Mouse (Mus musculus): ENCODE data around the gene Ccdc188. TPM values are rescaled to one million over a fixed set of nuclear protein-coding genes. Genes with fewer than 3 reads are reported as not detected.

Ccdc188 gene
- total RNA-seq (2021), result not detected
- long read RNA-seq, experiment 1, result 0 reads
- long read RNA-seq, experiment 2, result 0 reads

DNA sequence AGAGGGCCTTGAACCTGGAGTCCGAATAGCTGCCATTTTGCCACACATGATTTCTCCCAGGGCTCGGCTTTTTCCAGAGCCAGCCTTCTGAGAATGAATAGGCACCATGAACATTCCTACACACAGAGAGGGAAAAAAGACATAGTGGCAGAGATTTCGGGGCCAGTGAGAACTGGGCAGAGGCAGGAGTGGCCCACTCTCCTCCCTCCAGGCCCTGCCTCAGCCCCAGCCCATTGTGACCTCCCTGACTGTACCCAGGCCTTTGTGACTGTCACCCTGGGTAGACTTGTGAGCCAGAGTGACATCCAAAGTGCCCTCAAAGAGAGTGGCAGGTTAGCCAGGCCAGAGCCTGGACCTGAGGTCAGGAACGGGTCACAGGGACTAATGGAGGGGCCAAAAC, at the start of gene Ccdc188:
Ccdc188 (plus strand) TSS at position 301 of the 400 bp plus-strand sequence.
- Histone ChIP-seq H3K4me3 (no peak within 1 kb of the TSS), H3K27ac (no peak within 1 kb of the TSS)
- DNase-seq (ENCODE audit: low spot score in 2 of 2), result no peak
- no peak for TF ChIP-seq CTCF (conservative IDR thresholded peaks at IDR 0.05)

DNA sequence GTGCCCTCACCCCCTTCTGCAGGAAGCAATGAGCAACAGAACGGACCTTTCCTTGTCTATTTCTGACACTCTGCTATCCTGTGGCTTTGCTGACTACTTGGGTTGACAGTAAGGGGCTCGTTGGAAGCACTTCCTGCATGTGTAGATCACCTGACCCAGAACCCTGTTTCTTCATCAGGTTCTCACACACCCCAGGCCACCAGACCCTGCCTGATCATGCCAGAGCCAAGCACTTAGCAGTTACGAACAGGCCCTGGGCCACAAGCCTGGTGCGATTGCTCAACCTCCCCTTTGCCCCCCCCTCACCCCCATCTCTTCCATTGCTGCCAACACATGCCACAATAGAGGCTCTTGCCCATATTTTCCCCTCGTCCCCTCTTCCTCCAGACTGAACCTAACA, 48.5 kb upstream of the Ccdc188 start:
- DNase-seq (ENCODE audit: low spot score in 2 of 2), result no peak
- H3K27ac ChIP-seq, result no peak overlapping the region
- no peak for TF ChIP-seq CTCF (conservative IDR thresholded peaks at IDR 0.05)
- no peak overlapping the region for H3K4me3 ChIP-seq

DNA sequence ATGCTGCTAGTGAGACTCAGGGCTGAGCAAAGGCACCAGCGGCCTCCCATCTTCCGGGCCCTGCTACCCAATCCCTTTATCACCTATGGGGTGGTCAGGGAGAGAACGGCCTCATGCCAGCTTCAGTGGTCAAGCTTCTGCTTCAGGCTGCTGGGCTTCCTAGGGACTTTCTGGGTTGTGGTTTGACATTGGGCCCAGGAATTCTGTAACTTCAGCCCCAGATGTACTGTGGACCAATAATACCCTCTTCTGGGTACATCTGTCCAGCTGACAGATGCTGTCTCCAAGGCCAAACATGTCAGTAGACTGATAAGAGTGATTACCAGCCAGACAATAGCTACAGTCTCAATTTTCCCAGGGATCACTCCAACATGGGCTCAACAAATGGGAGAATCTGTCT, 47.9 kb upstream of the Ccdc188 start:
- no peak for TF ChIP-seq CTCF (conservative IDR thresholded peaks at IDR 0.05)

DNA sequence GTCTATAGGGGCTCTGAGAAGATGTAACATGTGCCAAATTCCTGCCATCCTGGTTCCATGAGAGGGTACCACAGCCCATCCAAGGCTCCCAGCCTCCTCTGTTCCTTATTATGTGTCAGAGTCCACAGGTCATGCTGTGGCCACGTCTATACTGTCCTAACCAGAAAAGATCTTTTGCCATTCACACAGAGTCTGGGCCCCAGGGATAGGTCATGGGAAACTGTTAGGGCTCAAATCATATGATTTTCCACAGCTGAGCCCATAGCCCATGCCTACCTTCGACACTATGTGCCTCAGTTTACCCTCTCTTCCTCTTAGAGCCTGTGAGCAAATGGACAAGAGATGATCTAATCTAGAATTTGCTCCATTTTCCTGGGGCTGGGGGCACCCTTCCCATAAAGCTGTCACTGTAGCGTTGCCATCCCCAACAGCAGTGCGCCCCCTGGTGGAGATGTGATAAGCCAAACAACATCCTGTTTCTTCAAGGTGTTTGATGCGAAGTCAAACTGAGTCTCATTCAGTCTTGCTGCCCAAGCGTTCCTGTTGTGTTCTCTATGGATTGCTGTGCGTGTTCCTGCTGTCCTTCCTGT, 45.3 kb upstream of the Ccdc188 start:
- TF ChIP-seq CTCF (conservative IDR thresholded peaks at IDR 0.05), result peak; percentile 97
- Histone ChIP-seq H3K4me3 (no peak overlapping the region), H3K27ac (peak overlapping the region; percentile 91)
- peak; percentile 81 to 95 for DNase-seq (ENCODE audit: low spot score in 2 of 2)

More for the DNA sequence above, 47.9 kb upstream of the Ccdc188 start:
- Histone ChIP-seq H3K4me3 (no peak overlapping the region), H3K27ac (no peak overlapping the region)
- no peak for DNase-seq (ENCODE audit: low spot score in 2 of 2)

DNA sequence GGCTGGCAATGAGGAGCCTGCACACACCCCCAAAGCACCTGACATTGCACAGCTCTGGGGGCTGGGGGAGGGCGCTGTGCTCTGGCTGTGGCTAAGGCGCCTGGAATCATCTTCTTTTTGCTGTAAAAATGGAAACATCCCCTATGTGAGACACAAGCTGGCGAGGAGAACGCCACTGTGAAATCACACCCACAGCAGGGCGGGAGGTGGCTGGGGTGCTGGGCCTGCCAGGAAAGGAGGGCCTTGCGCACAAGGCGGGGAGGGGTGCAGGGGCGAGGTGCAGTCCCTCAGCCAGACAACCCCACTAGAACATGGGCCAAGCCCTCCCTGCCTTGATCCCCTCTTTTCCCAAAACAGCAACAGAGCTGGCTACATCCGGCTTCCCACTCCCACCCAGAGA, 44.4 kb upstream of the Ccdc188 start:
- Histone ChIP-seq H3K4me3 (no peak overlapping the region), H3K27ac (peak overlapping the region; percentile 91)
- peak; percentile 53 to 75 for DNase-seq (ENCODE audit: low spot score in 2 of 2)
- no peak for TF ChIP-seq CTCF (conservative IDR thresholded peaks at IDR 0.05)

DNA sequence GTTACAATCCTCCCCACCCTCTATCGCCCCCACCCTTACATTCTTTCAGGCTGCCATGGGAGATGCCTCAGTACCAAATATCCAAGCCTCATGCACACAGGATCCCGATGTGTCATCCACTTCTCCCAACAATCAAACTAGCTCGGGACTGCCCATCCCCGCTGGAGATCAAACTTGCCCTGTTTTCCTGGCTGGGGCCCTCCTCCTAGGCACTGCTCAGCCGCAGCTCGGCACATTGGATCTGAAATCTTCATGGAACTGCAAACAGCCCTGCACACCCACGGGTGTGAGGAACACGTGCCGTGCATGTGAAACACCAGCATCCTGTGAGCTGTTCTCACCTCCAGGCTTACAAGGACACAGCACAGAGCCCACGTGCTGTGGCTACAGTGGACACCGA, 43.9 kb upstream of the Ccdc188 start:
- Histone ChIP-seq H3K4me3 (no peak overlapping the region), H3K27ac (peak overlapping the region; percentile 91)
- DNase-seq (ENCODE audit: low spot score in 2 of 2), result no peak
- TF ChIP-seq CTCF (conservative IDR thresholded peaks at IDR 0.05), result no peak

DNA sequence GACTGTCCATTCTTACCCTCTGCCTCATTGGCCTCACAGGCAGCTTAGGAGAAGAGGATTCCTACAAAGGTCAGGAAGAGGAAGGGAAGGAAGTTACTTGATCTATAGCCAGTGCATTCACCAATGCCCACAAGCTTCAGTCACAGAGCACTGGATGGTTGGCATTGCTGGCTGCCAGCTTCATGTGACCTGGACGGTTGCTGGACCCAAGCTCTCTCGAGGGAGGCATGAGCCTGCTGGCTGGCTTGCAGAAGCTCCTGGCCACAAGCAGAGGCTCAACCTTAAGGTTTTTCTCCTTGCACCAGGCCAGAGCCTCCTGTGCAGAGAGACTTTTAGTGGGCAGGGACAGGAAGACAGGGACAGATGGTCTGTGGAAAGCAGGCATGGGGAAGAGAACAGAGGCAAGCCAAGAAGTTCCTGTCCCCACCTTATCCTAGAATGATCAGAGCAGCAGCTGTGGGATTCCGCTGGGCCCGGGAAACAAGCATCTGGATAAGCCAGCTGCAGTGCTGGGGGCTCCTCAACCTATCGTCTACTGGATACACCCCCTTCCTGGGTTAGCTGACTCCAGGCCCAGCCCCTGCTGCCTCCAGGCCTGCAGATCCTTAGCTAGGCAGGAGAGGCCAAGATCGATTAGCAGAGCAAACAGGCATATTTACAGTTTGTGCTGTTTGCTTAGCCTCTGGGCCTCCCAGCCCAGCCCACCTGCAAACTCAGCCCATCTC, 41.7 kb upstream of the Ccdc188 start:
- no peak for TF ChIP-seq CTCF (conservative IDR thresholded peaks at IDR 0.05)
- DNase-seq (ENCODE audit: low spot score in 2 of 2), result no peak
- peak overlapping the region; percentile 91 for H3K27ac ChIP-seq
- no peak overlapping the region for H3K4me3 ChIP-seq

DNA sequence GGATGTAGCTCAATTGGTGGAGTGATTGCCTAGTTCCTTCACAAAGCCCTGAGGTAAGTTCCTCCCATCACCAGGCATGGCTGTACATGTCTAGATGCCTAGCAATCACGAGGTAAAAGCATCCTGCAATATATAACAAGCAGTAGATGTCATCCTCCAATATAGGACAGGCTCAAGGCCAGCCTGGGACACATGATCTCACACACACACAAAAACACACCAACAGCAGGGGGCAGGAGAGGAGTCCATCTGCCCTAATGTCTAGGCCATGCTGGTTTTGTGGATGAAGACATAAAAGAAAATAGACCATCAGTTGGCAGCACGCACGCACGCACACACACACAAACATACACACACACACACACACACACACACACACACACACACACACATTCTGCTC, 40.9 kb upstream of the Ccdc188 start:
- H3K27ac ChIP-seq, result peak overlapping the region; percentile 91; the same call in 1 of the 2 replicates
- DNase-seq (ENCODE audit: low spot score in 2 of 2), result no peak
- TF ChIP-seq CTCF (conservative IDR thresholded peaks at IDR 0.05), result peak; percentile 45
- no peak overlapping the region for H3K4me3 ChIP-seq

DNA sequence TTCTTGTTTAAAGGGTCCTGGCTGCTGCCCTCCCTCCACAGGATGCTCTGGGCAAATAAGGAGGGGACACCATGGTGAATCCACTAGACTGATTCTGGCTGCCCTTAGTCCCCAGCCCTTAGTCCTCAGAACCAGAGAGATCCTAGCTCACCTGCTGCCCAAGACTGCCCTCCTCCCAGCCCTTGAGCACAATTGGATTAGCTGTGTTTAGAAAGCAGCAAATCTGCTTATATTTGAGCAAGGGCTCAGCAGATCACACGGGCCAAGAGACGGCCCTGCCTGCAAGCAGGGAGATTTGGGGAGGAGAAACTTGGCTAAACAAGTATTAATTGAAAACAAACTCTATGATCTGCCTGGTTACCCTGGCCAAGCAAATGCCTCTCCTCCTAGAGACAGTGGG, 38.1 kb upstream of the Ccdc188 start:
- no peak for DNase-seq (ENCODE audit: low spot score in 2 of 2)
- Histone ChIP-seq H3K27ac (no peak overlapping the region), H3K4me3 (no peak overlapping the region)
- TF ChIP-seq CTCF (conservative IDR thresholded peaks at IDR 0.05), result no peak

DNA sequence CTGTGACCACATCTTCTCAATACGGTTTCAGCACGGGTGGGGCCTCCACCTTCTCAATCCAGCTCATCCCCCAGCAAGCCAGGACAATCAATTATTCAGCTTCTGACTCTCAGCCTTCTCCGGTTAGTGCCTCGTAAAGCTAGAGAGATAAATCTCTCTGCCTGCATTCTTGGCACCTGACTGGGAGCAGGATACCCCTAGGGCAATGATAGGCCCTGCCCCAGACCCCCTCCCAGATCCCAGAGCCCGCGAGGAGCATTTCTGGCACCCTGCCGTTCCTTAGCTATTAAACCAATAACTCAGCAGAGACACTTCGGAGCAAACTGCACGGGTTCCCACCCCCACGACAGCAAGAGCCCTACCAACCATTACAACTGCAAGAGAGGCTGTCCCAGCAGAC, 36.3 kb upstream of the Ccdc188 start:
- TF ChIP-seq CTCF (conservative IDR thresholded peaks at IDR 0.05), result no peak
- no peak for DNase-seq (ENCODE audit: low spot score in 2 of 2)
- Histone ChIP-seq H3K27ac (no peak overlapping the region), H3K4me3 (no peak overlapping the region)

DNA sequence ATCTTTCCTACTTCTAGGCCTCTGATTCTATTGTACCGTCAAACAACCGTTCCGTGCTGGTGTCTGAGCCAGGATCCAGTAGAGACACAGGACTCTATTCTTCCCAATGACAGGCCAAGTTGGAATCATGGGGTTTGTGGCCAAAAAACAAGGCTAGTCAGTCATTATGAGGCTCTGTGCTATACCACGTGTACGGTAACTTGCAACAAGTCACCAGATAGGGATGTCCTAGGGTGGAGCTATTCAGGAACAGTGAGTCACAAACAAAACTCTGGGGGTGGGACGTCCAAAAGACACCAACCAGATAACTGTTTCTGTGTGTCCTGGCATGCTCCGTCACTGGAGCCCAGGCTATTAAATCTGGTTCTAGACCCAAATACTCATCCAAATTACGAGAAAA, 34.9 kb upstream of the Ccdc188 start:
- no peak for DNase-seq (ENCODE audit: low spot score in 2 of 2)
- TF ChIP-seq CTCF (conservative IDR thresholded peaks at IDR 0.05), result no peak
- Histone ChIP-seq H3K27ac (no peak overlapping the region), H3K4me3 (no peak overlapping the region)

DNA sequence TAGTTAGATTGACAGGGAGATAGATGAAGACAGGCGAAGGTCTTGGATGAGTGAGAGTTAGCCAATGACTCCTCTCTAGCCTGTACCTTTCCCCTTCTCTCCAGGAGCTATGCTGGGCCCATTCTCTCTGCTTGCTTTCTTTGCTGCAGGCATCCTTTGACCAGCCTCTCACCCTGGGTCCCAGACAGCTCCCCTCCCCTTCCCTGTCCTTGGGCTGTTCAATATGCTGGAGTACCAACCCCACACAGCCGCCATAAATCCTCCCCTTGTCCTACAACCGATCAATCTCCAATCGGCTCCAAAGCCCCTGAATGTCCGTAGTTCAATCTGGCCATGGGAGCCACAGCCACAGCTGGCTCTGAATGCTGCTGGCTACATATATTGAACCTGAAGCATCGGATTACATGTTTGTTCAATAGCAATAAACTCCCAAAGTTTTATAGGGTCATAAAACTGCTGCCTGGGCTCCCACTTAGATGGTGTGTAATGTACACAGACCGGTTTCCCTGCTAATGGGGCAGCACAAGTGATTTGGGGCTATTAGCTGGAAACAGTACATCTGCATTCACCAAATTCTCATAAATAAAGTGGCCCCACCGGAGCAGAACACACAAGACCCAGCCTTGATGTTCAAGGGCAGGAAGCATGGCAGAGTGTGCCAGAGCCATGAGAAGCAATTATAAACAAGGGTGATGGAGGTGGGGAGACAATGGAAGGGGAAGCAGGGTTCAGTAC, 31.8 kb upstream of the Ccdc188 start:
- H3K4me3 ChIP-seq, result no peak overlapping the region
- H3K27ac ChIP-seq, result no peak overlapping the region
- TF ChIP-seq CTCF (conservative IDR thresholded peaks at IDR 0.05), result no peak
- DNase-seq (ENCODE audit: low spot score in 2 of 2), result no peak

DNA sequence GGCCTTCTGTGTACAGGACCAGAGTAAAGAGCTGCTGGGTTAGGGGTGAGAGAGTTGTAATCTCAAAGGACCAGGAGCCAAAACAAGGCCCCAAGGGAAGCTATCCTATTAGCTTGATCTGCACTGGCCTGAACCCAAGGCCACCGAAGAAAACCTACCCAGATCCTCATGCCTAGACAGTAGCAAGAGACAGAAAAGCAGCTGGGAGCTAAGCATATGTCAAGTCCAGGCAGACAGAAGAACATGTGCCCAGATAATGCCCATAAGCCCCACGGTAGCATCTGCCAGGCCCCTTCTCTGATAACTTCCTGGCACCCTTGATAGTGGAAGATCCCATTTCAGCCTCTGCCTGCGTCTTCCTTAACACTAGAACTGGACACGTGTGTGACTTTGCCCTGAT, 30.9 kb upstream of the Ccdc188 start:
- DNase-seq (ENCODE audit: low spot score in 2 of 2), result no peak
- H3K27ac ChIP-seq, result no peak overlapping the region
- TF ChIP-seq CTCF (conservative IDR thresholded peaks at IDR 0.05), result no peak

More for the DNA sequence above, 30.9 kb upstream of the Ccdc188 start:
- no peak overlapping the region for H3K4me3 ChIP-seq

Measured in layer of hippocampus, adult 2 months (tissue).